Mouse (Mus musculus) cerebellum, adult 2 months (tissue): ENCODE results near the gene Tcf7l2.

Source experiments
- CTCF ChIP-seq: fragments of 200-500 bp; IDR thresholded peaks from 2 replicates; pipeline ENCODE4 v1.5.1; 2011; ENCODE audit warnings: low read depth, mild to moderate bottlenecking, control low read depth, low read length, moderate library complexity, borderline replicate concordance; ENCODE audit not compliant: insufficient read depth
- POLR2A ChIP-seq: fragments of 200-500 bp; IDR thresholded peaks from 2 replicates; pipeline ENCODE4 v1.6.1; 2011; ENCODE audit warnings: low read length, control low read depth, borderline replicate concordance; ENCODE audit not compliant: insufficient read depth

DNA sequence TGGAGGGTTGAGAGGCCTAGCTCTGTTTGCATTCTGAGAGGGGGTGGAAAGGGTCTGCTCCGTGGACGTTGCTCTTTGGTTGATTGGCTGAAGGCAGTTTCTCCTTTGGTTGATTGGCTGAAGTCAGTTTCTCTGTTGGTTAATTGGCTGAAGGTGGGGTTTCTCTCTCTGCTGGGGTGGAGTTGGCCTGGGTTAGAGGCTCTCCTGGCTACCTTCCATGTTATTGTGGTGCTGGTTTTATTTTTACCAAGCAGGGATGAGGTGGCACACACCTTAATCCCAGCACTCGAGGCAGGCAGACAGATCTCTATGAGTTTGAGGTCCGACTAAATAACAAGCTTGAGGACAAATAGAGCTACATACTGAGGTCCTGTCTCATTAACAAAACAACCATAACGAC lies 114.0 kb downstream of the Tcf7l2 start:
- no peak for TF ChIP-seq CTCF
- TF ChIP-seq POLR2A: no peak
